In the genomic region with DNA sequence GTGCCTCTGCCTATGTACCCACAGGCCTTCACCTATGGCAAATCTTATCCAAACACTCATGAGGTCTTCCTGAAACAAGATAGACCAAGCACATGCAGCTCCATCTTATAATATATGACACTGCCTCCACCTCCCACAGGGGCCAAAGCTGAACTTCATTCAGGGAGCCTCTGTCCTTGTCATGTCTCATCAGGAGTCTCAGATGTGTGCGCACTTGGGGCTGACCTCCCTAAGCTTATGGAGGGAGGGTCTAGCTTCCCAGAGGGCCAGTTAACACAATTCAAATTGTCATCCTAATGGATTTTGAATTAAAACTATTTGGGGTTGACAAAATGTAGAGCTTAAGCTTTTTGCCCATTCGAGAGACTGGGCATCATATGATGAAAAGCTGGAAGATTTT, we compare ENCODE assay signal across 28 mouse cellular contexts.
A peak's percentile ranks its signal among the peaks of the same experiment; 100 is the strongest.
DNase-seq lines count a peak whose midpoint lies in the region; ATAC-seq lines count a peak whose summit lies in the region.
"Had no signal": no experiment of that assay in that cellular context is flagged by ENCODE, and none has a peak within 500 bp of the region (broad histone marks: within the 10 kb centered on the region; RNA-seq: fewer than 3 reads in every experiment).

No protein-coding gene starts in this region.

- no peaks in the 10 kb centered on the region for H3K36me3 ChIP-seq in forebrain, embryonic 15.5 days
- no peaks in the 10 kb centered on the region for H3K36me3 ChIP-seq in forebrain, embryonic 14.5 days (ENCODE audit: control insufficient read depth, insufficient read depth, low read length)
- no peaks in the 10 kb centered on the region for H3K36me3 ChIP-seq in hindbrain, embryonic 13.5 days
- no peaks in the 10 kb centered on the region for H3K36me3 ChIP-seq in hindbrain, embryonic 10.5 days
- no peaks in the 10 kb centered on the region for H3K36me3 ChIP-seq in midbrain, embryonic 12.5 days
- no peaks in the 10 kb centered on the region for H3K36me3 ChIP-seq in midbrain, embryonic 14.5 days (ENCODE audit: control insufficient read depth, insufficient read depth, low read length)
- H3K36me3 ChIP-seq in neural tube, embryonic 13.5 days, result no peaks in the 10 kb centered on the region
- H3K36me3 ChIP-seq in neural tube, embryonic 15.5 days, result no peaks in the 10 kb centered on the region
- H3K36me3 ChIP-seq: embryonic facial prominence, embryonic 10.5 days; embryonic facial prominence, embryonic 13.5 days; heart, embryonic 10.5 days; heart, embryonic 13.5 days had no signal

- no peaks in the 10 kb centered on the region for H3K27me3 ChIP-seq in forebrain, embryonic 15.5 days
- H3K27me3 ChIP-seq in forebrain, embryonic 14.5 days (replicated peaks; ENCODE audit: control insufficient read depth, insufficient read depth, low read length), result no peaks in the 10 kb centered on the region
- H3K27me3 ChIP-seq in hindbrain, embryonic 13.5 days, result no peaks in the 10 kb centered on the region
- no peaks in the 10 kb centered on the region for H3K27me3 ChIP-seq in hindbrain, embryonic 10.5 days (ENCODE audit: insufficient read depth, poor library complexity, severe bottlenecking)
- H3K27me3 ChIP-seq in midbrain, embryonic 12.5 days, result no peaks in the 10 kb centered on the region
- no peaks in the 10 kb centered on the region for H3K27me3 ChIP-seq in midbrain, embryonic 14.5 days (ENCODE audit: control insufficient read depth, insufficient read depth, low read length)
- no peaks in the 10 kb centered on the region for H3K27me3 ChIP-seq in neural tube, embryonic 13.5 days
- no peaks in the 10 kb centered on the region for H3K27me3 ChIP-seq in neural tube, embryonic 15.5 days (replicated peaks)
- H3K27me3 ChIP-seq: embryonic facial prominence, embryonic 13.5 days; forebrain, embryonic 13.5 days; heart, embryonic 13.5 days had no signal

- H3K4me2 ChIP-seq in forebrain, embryonic 15.5 days (replicated peaks), result no peak overlapping the region
- H3K4me2 ChIP-seq in forebrain, embryonic 14.5 days (ENCODE audit: low read length), result no peak overlapping the region
- H3K4me2 ChIP-seq in hindbrain, embryonic 13.5 days, result no peak overlapping the region
- H3K4me2 ChIP-seq in midbrain, embryonic 12.5 days (replicated peaks), result no peak overlapping the region
- no peak overlapping the region for H3K4me2 ChIP-seq in midbrain, embryonic 14.5 days (ENCODE audit: low read length)
- H3K4me2 ChIP-seq in neural tube, embryonic 13.5 days, result no peak overlapping the region
- H3K4me2 ChIP-seq in neural tube, embryonic 15.5 days, result no peak overlapping the region
- H3K4me2 ChIP-seq: embryonic facial prominence, embryonic 13.5 days; forebrain, embryonic 13.5 days; heart, embryonic 13.5 days had no signal

- H3K27ac ChIP-seq in forebrain, embryonic 15.5 days (replicated peaks), result peak overlapping the region; percentile 52; the same call in 1 of the 2 replicates
- no peak overlapping the region for H3K27ac ChIP-seq in forebrain, embryonic 14.5 days (ENCODE audit: low read depth, low read length)
- H3K27ac ChIP-seq in hindbrain, embryonic 13.5 days, result peak overlapping the region; percentile 46; the same call in 1 of the 2 replicates
- H3K27ac ChIP-seq in hindbrain, embryonic 10.5 days, result no peak overlapping the region
- 0 out of 2 replicates have a peak overlapping the region, but pooled peaks have one; percentile 21 for H3K27ac ChIP-seq in midbrain, embryonic 12.5 days (replicated peaks)
- no peak overlapping the region for H3K27ac ChIP-seq in midbrain, embryonic 14.5 days (replicated peaks; ENCODE audit: low read depth, low read length)
- H3K27ac ChIP-seq in neural tube, embryonic 13.5 days (replicated peaks), result peak overlapping the region; percentile 28; the same call in 1 of the 2 replicates
- no peak overlapping the region for H3K27ac ChIP-seq in neural tube, embryonic 15.5 days (replicated peaks)
- H3K27ac ChIP-seq: embryonic facial prominence, embryonic 10.5 days; embryonic facial prominence, embryonic 13.5 days; forebrain, embryonic 13.5 days; heart, adult 2 months; heart, embryonic 10.5 days; heart, embryonic 13.5 days had no signal

- H3K4me3 ChIP-seq in forebrain, embryonic 15.5 days, result no peak overlapping the region
- no peak overlapping the region for H3K4me3 ChIP-seq in forebrain, embryonic 14.5 days (ENCODE audit: low read depth, low read length)
- no peak overlapping the region for H3K4me3 ChIP-seq in hindbrain, embryonic 13.5 days
- H3K4me3 ChIP-seq in hindbrain, embryonic 10.5 days, result no peak overlapping the region
- H3K4me3 ChIP-seq in midbrain, embryonic 12.5 days, result no peak overlapping the region
- no peak overlapping the region for H3K4me3 ChIP-seq in midbrain, embryonic 14.5 days (replicated peaks; ENCODE audit: low read depth, low read length)
- H3K4me3 ChIP-seq in neural tube, embryonic 13.5 days, result no peak overlapping the region
- no peak overlapping the region for H3K4me3 ChIP-seq in neural tube, embryonic 15.5 days (replicated peaks)
- H3K4me3 ChIP-seq: embryonic facial prominence, embryonic 10.5 days; embryonic facial prominence, embryonic 13.5 days; erythroblast, embryonic 14.5 days; forebrain, embryonic 13.5 days; heart, adult 2 months; heart, embryonic 10.5 days; heart, embryonic 13.5 days had no signal

- DNase-seq in forebrain, embryonic 14.5 days (ENCODE audit: low spot score), result no peak
- no peak for DNase-seq in hindbrain, embryonic 10.5 days (ENCODE audit: low spot score)
- DNase-seq in midbrain, embryonic 14.5 days, result no peak
- DNase-seq: adrenal gland, adult 8-10 months; adrenal gland, postnatal 25 days; cerebellum, adult 11-12 months; cerebellum, adult 8-10 months; cerebellum, postnatal 36 days; embryo, embryonic 11 days; gastrocnemius, postnatal 10 days; gastrocnemius, postnatal 36 days; heart, adult 2 months; heart, postnatal 14 days; heart, postnatal 4 days had no signal

- H3K9me3 ChIP-seq in forebrain, embryonic 15.5 days, result no peaks in the 10 kb centered on the region
- no peaks in the 10 kb centered on the region for H3K9me3 ChIP-seq in forebrain, embryonic 14.5 days (replicated peaks; ENCODE audit: control insufficient read depth, low read length)
- no peaks in the 10 kb centered on the region for H3K9me3 ChIP-seq in hindbrain, embryonic 13.5 days
- no peaks in the 10 kb centered on the region for H3K9me3 ChIP-seq in hindbrain, embryonic 10.5 days
- no peaks in the 10 kb centered on the region for H3K9me3 ChIP-seq in midbrain, embryonic 12.5 days
- H3K9me3 ChIP-seq in midbrain, embryonic 14.5 days (ENCODE audit: control insufficient read depth, low read length), result no peaks in the 10 kb centered on the region
- no peaks in the 10 kb centered on the region for H3K9me3 ChIP-seq in neural tube, embryonic 13.5 days
- H3K9me3 ChIP-seq in neural tube, embryonic 15.5 days (replicated peaks), result no peaks in the 10 kb centered on the region
- H3K9me3 ChIP-seq: embryonic facial prominence, embryonic 10.5 days; embryonic facial prominence, embryonic 13.5 days; forebrain, embryonic 13.5 days; heart, embryonic 10.5 days; heart, embryonic 13.5 days had no signal

- H3K4me1 ChIP-seq in forebrain, embryonic 15.5 days, result peaks cover 23% of the 10 kb centered on the region
- H3K4me1 ChIP-seq in forebrain, embryonic 14.5 days (ENCODE audit: control insufficient read depth, insufficient read depth, low read length), result peaks cover 8% of the 10 kb centered on the region; the same call in 1 of the 2 replicates
- H3K4me1 ChIP-seq in hindbrain, embryonic 13.5 days (replicated peaks), result peaks cover 5% of the 10 kb centered on the region; the same call in 1 of the 2 replicates
- H3K4me1 ChIP-seq in hindbrain, embryonic 10.5 days (replicated peaks), result 0 out of 2 replicates have a peak, but pooled peaks cover 4% of the 10 kb centered on the region
- H3K4me1 ChIP-seq in midbrain, embryonic 12.5 days, result 0 out of 2 replicates have a peak, but pooled peaks cover 9% of the 10 kb centered on the region
- peaks cover 12% of the 10 kb centered on the region; the same call in 1 of the 2 replicates for H3K4me1 ChIP-seq in midbrain, embryonic 14.5 days (ENCODE audit: control insufficient read depth, insufficient read depth, low read length)
- H3K4me1 ChIP-seq in neural tube, embryonic 13.5 days (replicated peaks), result peaks cover 16% of the 10 kb centered on the region
- H3K4me1 ChIP-seq in neural tube, embryonic 15.5 days, result no peaks in the 10 kb centered on the region
- H3K4me1 ChIP-seq: embryonic facial prominence, embryonic 13.5 days; heart, embryonic 10.5 days; heart, embryonic 13.5 days had no signal

- WGBS in forebrain, embryonic 15.5 days, result 81% methylated on average over 2 of the region's 2 CpGs
- 82% methylated on average over 2 of the region's 2 CpGs for WGBS in forebrain, embryonic 14.5 days
- WGBS in hindbrain, embryonic 13.5 days, result 36% methylated on average over 2 of the region's 2 CpGs
- 69% methylated on average over 2 of the region's 2 CpGs for WGBS in hindbrain, embryonic 10.5 days
- 59% methylated on average over 2 of the region's 2 CpGs for WGBS in midbrain, embryonic 12.5 days
- 40% methylated on average over 2 of the region's 2 CpGs for WGBS in midbrain, embryonic 14.5 days
- 36% methylated on average over 2 of the region's 2 CpGs for WGBS in neural tube, embryonic 13.5 days
- WGBS in neural tube, embryonic 15.5 days, result 56% methylated on average over 2 of the region's 2 CpGs

- no peak for ATAC-seq in forebrain, embryonic 15.5 days (replicated peaks)
- no peak for ATAC-seq in forebrain, embryonic 14.5 days
- ATAC-seq in hindbrain, embryonic 13.5 days (ENCODE audit: low FRiP score), result no peak
- ATAC-seq in midbrain, embryonic 12.5 days (ENCODE audit: low FRiP score, low read depth), result peak; percentile 62; the same call in 1 of the 2 replicates
- no peak for ATAC-seq in midbrain, embryonic 14.5 days (ENCODE audit: low FRiP score, low TSS enrichment)
- no peak for ATAC-seq in neural tube, embryonic 13.5 days (ENCODE audit: low read depth)
- no peak for ATAC-seq in neural tube, embryonic 15.5 days (ENCODE audit: low FRiP score)
- ATAC-seq: activated CD4-positive, CD25-positive, alpha-beta regulatory T cell, adult 4 months; hindbrain, embryonic 16.5 days; inflammation-experienced regulatory T-cells, adult 6 months had no signal

- no peak overlapping the region for H3K9ac ChIP-seq in forebrain, embryonic 15.5 days (replicated peaks)
- no peak overlapping the region for H3K9ac ChIP-seq in forebrain, embryonic 14.5 days (ENCODE audit: low read length)
- no peak overlapping the region for H3K9ac ChIP-seq in hindbrain, embryonic 13.5 days
- no peak overlapping the region for H3K9ac ChIP-seq in midbrain, embryonic 12.5 days (replicated peaks)
- no peak overlapping the region for H3K9ac ChIP-seq in midbrain, embryonic 14.5 days (replicated peaks; ENCODE audit: low read length)
- no peak overlapping the region for H3K9ac ChIP-seq in neural tube, embryonic 13.5 days
- H3K9ac ChIP-seq in neural tube, embryonic 15.5 days (replicated peaks), result no peak overlapping the region
- H3K9ac ChIP-seq: embryonic facial prominence, embryonic 13.5 days; forebrain, embryonic 13.5 days; heart, embryonic 13.5 days had no signal

Comparison
In these comparisons a context has a peak if more than half of its experiments do, and no peak if none do; other contexts are left out.
1. H3K27ac ChIP-seq: peak in forebrain, embryonic 15.5 days (single experiment), hindbrain, embryonic 13.5 days (single experiment), midbrain, embryonic 12.5 days (single experiment) and neural tube, embryonic 13.5 days (single experiment); none in forebrain, embryonic 14.5 days (single experiment), hindbrain, embryonic 10.5 days (single experiment), midbrain, embryonic 14.5 days (single experiment) and neural tube, embryonic 15.5 days (single experiment).